Mouse (Mus musculus) C2C12 (cell line): ENCODE results near the gene Gm9944.

Experiments used
- CEBPB ChIP-seq: IDR thresholded peaks from one replicate; pipeline ENCODE4 v1.6.1; 2011; ENCODE audit warnings: low read depth, mild to moderate bottlenecking, control low read depth, moderate library complexity
- CTCF ChIP-seq: IDR thresholded peaks from one replicate; pipeline ENCODE4 v1.5.1; 2011; ENCODE audit not compliant: control insufficient read depth, insufficient read depth, insufficient read length
- MAX ChIP-seq: IDR thresholded peaks from one replicate; pipeline ENCODE4 v1.6.1; 2011; ENCODE audit warnings: mild to moderate bottlenecking, control low read depth
- MYOG ChIP-seq: IDR thresholded peaks from one replicate; pipeline ENCODE4 v1.6.1; 2011; ENCODE audit not compliant: control insufficient read depth, insufficient read length; ENCODE audit errors: extremely low read depth
- USF1 ChIP-seq: IDR thresholded peaks from one replicate; pipeline ENCODE4 v1.6.1; 2011; ENCODE audit warnings: low read depth, mild to moderate bottlenecking, control low read depth, moderate library complexity

GRCm38 (mm10) chr4:144404456-144405086 lies 48.5 kb downstream of the Gm9944 start:
- TF ChIP-seq CTCF (no peak), MYOG (no peak), USF1 (no peak), MAX (no peak), CEBPB (no peak)
